Mouse (Mus musculus): ENCODE results near the gene Cpb2. TPM values are rescaled to one million over a fixed set of nuclear protein-coding genes. Genes with fewer than 3 reads are reported as not detected.

Gene Cpb2
- total and polyA plus RNA-seq, 3 experiments = not detected

- DNase-seq (ENCODE audit: low read depth, low spot score) = no peak
- TF ChIP-seq MAFK (IDR thresholded peaks at IDR 0.05; ENCODE audit: borderline replicate concordance, low read depth, low read length) = no peak
- no peak for TF ChIP-seq GATA1 (IDR thresholded peaks at IDR 0.05; ENCODE audit: low read depth, low read length)
- TF ChIP-seq POLR2A (IDR thresholded peaks at IDR 0.05; ENCODE audit: control insufficient read depth in 1 of 2, insufficient read depth in 1 of 2, low read depth in 1 of 2, low read length in 2 of 2, poor library complexity in 1 of 2) = no peak
- no peak for TF ChIP-seq ZC3H11A (IDR thresholded peaks at IDR 0.05; ENCODE audit: low read depth, low read length)
- no peak for TF ChIP-seq JUND (IDR thresholded peaks at IDR 0.05; ENCODE audit: low read depth, low read length)
- TF ChIP-seq HCFC1 (IDR thresholded peaks at IDR 0.05; ENCODE audit: low read depth, low read length) = no peak
- TF ChIP-seq POLR2AphosphoS2 (IDR thresholded peaks at IDR 0.05; ENCODE audit: low read length) = no peak
- TF ChIP-seq EP300 (IDR thresholded peaks at IDR 0.05; ENCODE audit: low read depth in 1 of 2, low read length in 2 of 2) = no peak
- TF ChIP-seq RAD21 (IDR thresholded peaks at IDR 0.05; ENCODE audit: low read depth, low read length) = no peak
- H3K79me2 ChIP-seq (ENCODE audit: control insufficient read depth, insufficient read depth, low read length, poor library complexity) = no peaks in the 10 kb centered on the region
- H3K27ac ChIP-seq (ENCODE audit: control insufficient read depth, low read depth, low read length) = no peak overlapping the region
- no peak overlapping the region for H3K4me3 ChIP-seq (ENCODE audit: control insufficient read depth in 1 of 2, insufficient read depth in 1 of 2, low read depth in 2 of 2, low read length in 2 of 2)
- no peaks in the 10 kb centered on the region for H3K27me3 ChIP-seq (ENCODE audit: control insufficient read depth in 1 of 2, insufficient read depth in 2 of 2, low read length in 2 of 2)
- H3K36me3 ChIP-seq (ENCODE audit: control insufficient read depth in 1 of 2, insufficient read depth in 2 of 2, low read length in 2 of 2) = peaks cover 0 to 15% of the 10 kb centered on the region in 2 experiments; a peak in 2 of 4 replicates
- H3K9ac ChIP-seq (ENCODE audit: control insufficient read depth, low read depth, low read length, poor library complexity, severe bottlenecking) = no peak overlapping the region
- no peaks in the 10 kb centered on the region for H3K9me3 ChIP-seq (replicated peaks; ENCODE audit: insufficient read depth, low read length)
- peaks cover 6 to 13% of the 10 kb centered on the region in 2 experiments; a peak in 3 of 4 replicates for H3K4me1 ChIP-seq (ENCODE audit: control insufficient read depth in 1 of 2, insufficient read depth in 2 of 2, low read length in 2 of 2)
Observed at GRCm38 (mm10) chr14:75235552-75235951, 6.5 kb upstream of the Cpb2 start.

- Histone ChIP-seq H3K9me3 (replicated peaks; ENCODE audit: insufficient read depth, low read length) (no peaks in the 10 kb centered on the region), H3K4me3 (ENCODE audit: control insufficient read depth in 1 of 2, insufficient read depth in 1 of 2, low read depth in 2 of 2, low read length in 2 of 2) (no peak overlapping the region), H3K79me2 (ENCODE audit: control insufficient read depth, insufficient read depth, low read length, poor library complexity) (no peaks in the 10 kb centered on the region), H3K27me3 (ENCODE audit: control insufficient read depth in 1 of 2, insufficient read depth in 2 of 2, low read length in 2 of 2) (no peaks in the 10 kb centered on the region), H3K9ac (ENCODE audit: control insufficient read depth, low read depth, low read length, poor library complexity, severe bottlenecking) (no peak overlapping the region), H3K27ac (ENCODE audit: control insufficient read depth, low read depth, low read length) (no peak overlapping the region), H3K4me1 (ENCODE audit: control insufficient read depth in 1 of 2, insufficient read depth in 2 of 2, low read length in 2 of 2) (peaks cover 6 to 13% of the 10 kb centered on the region in 2 experiments; a peak in 3 of 4 replicates), H3K36me3 (ENCODE audit: control insufficient read depth in 1 of 2, insufficient read depth in 2 of 2, low read length in 2 of 2) (peaks cover 0 to 15% of the 10 kb centered on the region in 2 experiments; a peak in 2 of 4 replicates)
- DNase-seq (ENCODE audit: low read depth, low spot score) = no peak
- TF ChIP-seq ELF1 (IDR thresholded peaks at IDR 0.05; ENCODE audit: low read depth, low read length) = no peak
- no peak for TF ChIP-seq KAT2A (conservative IDR thresholded peaks at IDR 0.05; ENCODE audit: low read depth, low read length)
- no peak for TF ChIP-seq GATA1 (IDR thresholded peaks at IDR 0.05; ENCODE audit: low read depth, low read length)
- no peak for TF ChIP-seq BHLHE40 (IDR thresholded peaks at IDR 0.05; ENCODE audit: borderline replicate concordance, low read depth, low read length)
- TF ChIP-seq HCFC1 (IDR thresholded peaks at IDR 0.05; ENCODE audit: low read depth, low read length) = no peak
- no peak for TF ChIP-seq MEF2A (IDR thresholded peaks at IDR 0.05; ENCODE audit: extremely low read depth, insufficient replicate concordance, low read depth, low read length, poor library complexity, severe bottlenecking)
- no peak for TF ChIP-seq ZNF384 (IDR thresholded peaks at IDR 0.05; ENCODE audit: low read depth, low read length)
- TF ChIP-seq ETS1 (IDR thresholded peaks at IDR 0.05; ENCODE audit: low read depth, low read length) = no peak
- no peak for TF ChIP-seq CHD1 (IDR thresholded peaks at IDR 0.05; ENCODE audit: low read depth, low read length)
Observed at GRCm38 (mm10) chr14:75235955-75236635, 6.0 kb upstream of the Cpb2 start.
